Mouse (Mus musculus): ENCODE measurements around the gene Abr.
A peak's percentile ranks its signal among the peaks of the same experiment; 100 is the strongest.

Abr gene

DNA sequence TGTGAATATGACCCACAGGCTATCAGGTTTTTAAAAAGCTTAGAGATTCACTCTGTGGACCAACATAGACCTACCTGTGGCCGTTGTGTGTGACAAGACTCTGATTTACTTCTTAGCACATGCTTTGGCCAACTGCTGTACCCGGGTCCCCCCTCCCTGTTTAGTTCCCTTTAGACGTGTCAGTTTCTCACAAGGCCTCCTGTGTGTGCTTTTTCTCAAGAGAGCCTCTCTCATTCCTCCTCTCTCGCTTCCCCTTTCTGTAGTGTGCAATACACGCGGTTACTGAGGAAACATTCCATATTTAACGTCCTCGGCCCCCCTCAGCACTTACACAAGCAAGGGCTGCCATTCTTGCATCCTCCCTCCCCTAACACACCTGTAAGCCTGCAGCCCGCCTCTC lies 163.4 kb downstream of the Abr start:
- DNase-seq (ENCODE audit: low read depth, low spot score), result no peak

DNA sequence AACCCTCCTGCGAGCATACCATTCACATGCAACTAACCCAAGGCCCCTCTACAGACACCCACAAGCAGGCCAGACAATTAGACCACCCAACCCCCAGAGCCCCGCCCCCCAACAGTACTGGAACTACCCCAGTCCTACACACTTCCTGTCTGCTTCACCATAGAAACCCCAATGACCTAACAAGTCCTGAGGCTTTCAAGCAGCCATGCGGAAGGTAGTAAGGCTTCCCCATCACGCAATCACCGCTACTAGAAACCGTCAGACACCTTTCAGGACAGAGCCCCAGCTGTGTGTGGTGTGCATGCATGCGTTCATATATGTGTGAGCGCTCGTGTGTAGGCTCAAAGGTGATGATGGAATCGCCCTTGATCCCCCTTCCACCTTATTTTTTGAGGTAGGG lies 165.2 kb downstream of the Abr start:
- no peak for DNase-seq (ENCODE audit: low read depth, low spot score)

DNA sequence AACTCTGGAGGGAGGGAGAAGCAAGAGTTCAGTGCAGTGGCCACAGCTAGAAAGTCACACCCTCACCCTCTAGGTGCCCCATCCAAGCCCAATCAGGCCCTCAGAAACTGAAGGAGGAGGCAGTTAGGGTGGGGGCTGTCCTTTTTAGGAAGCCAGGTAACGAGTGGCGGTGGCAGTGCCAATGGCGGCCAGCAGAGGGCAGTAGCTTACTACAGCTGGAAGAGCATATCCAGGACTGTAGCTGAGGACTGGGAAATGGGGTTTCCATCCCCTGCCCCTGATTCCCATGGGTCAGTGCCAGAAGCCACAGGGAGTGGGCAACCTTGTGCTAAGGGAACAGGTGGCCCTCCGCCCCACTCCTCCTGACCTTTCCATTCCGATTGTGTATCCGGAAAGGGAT lies 165.9 kb downstream of the Abr start:
- DNase-seq (ENCODE audit: low read depth, low spot score), result peak; percentile 75

GRCm38 (mm10) chr11:76454492-76454891 lies 167.6 kb downstream of the Abr start:
- peak; percentile 72 for DNase-seq (ENCODE audit: low read depth, low spot score)

GRCm38 (mm10) chr11:76450202-76450561 lies 171.9 kb downstream of the Abr start:
- no peak for DNase-seq (ENCODE audit: low read depth, low spot score)

GRCm38 (mm10) chr11:76449520-76450201 lies 172.5 kb downstream of the Abr start:
- DNase-seq (ENCODE audit: low read depth, low spot score), result no peak

GRCm38 (mm10) chr11:76446251-76446650 lies 175.9 kb downstream of the Abr start:
- no peak for DNase-seq (ENCODE audit: low read depth, low spot score)

DNA sequence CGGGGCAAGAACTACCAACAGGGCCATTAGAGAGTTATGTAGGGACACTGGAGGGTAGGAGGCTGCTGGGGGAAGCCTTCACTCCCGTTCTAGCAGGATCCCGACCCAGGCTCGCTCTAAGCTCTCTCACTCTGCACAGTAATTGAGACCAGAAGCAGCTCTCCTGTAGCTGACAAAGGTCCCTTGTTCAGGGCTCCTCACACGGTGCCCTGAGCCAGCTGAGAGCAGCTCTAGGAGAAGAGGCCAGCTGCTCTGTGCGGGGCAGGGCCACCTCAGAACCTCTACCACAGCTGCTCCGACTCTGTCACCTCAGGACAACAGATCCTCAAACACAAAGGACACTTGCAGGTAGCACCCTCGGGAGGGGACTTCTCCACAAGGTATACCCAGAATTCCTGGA lies 176.7 kb downstream of the Abr start:
- DNase-seq (ENCODE audit: low read depth, low spot score), result no peak

- no peak for DNase-seq (ENCODE audit: low read depth, low spot score)
These were observed 182.4 kb downstream of the Abr start for GRCm38 (mm10) chr11:76439666-76440065.

- DNase-seq (ENCODE audit: low read depth, low spot score), result no peak
These were observed 185.2 kb downstream of the Abr start for GRCm38 (mm10) chr11:76436864-76437437.

DNA sequence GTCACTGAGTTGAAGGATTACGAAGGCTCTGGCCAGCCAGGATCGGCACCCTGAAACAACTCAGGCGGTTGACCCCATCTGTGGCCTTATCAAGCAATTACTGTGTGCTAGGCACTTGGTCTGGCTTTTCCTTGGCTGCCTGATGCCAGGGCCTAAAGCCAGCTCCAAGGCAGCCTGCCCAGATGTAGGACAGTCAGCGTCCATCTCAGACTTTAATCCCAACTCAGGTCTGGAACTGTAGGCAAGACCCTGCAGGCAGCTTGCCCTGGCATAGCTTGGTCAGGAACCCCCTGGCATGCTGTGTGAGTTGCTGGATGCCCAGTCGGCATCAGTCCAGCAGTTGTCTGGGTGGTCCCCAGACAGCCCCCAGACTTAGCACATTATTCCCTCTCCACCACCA lies 186.1 kb downstream of the Abr start:
- DNase-seq (ENCODE audit: low read depth, low spot score), result no peak

- no peak for DNase-seq (ENCODE audit: low read depth, low spot score)
These were observed 192.0 kb downstream of the Abr start for GRCm38 (mm10) chr11:76429966-76430631.

DNA sequence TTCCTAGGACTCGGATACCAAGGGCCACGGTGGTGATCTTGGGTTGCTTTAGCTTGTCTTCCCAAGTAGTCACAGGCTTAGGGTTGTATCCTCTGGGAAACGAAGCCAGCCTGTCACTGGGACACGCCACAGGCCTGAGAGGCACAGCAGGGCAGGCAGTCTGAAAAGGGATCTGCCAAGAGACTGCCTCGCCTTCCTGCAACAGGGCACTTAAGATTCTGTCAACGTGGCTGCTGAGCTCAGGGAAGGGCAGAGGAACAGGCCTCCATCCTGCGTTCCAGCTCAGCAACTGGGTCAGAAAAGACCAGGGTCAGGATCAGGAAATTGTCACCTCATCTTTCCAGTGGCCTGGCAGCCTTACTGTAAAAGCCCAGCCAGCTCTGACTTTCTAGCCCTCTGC lies 192.6 kb downstream of the Abr start:
- no peak for DNase-seq (ENCODE audit: low read depth, low spot score)

DNA sequence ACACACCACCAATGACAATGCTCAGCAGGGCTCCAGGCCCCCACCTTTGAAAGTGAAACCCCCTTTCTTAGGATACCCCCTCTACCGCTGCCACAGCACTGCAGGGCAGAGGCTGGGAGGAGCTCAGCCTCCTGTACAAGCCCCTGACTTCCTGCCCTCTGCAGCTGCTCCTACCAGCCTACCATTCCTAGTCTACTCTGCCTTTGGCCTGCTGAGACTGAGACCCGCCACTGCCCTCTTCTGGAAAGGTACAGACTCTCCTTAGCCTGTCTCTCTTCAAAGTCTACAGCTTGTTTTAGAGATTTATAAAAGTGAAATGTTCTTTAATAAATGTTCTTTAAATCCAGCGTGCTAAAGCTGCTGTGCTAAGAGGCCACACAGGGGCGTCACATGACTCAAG lies 193.1 kb downstream of the Abr start:
- DNase-seq (ENCODE audit: low read depth, low spot score), result no peak

DNA sequence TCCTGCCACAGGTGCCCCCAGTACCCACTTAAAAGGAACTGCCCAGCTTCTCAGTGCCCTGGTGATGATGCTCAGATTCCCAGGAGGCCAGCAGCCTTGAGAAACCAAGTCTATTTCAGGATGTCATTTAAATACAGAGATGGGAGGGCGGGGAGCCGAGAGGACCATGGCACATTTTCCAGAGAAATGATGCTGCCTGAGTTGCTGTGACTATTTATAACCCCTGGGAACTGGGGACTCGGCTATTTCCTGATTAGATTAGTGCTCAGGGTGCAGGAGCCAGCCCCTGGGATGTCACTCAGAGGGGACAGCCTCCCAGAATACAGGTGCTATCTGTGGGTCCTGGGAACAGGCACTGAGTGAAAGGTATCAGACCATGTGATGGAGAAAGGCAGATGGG lies 194.3 kb downstream of the Abr start:
- no peak for DNase-seq (ENCODE audit: low read depth, low spot score)

- DNase-seq (ENCODE audit: low read depth, low spot score), result no peak
These were observed 196.4 kb downstream of the Abr start for GRCm38 (mm10) chr11:76425749-76426148.

GRCm38 (mm10) chr11:76420896-76421295 lies 201.2 kb downstream of the Abr start:
- DNase-seq (ENCODE audit: low read depth, low spot score), result no peak

- DNase-seq (ENCODE audit: low read depth, low spot score), result no peak
These were observed 202.9 kb downstream of the Abr start for GRCm38 (mm10) chr11:76419179-76419578.

GRCm38 (mm10) chr11:76418423-76418822 lies 203.7 kb downstream of the Abr start:
- no peak for DNase-seq (ENCODE audit: low read depth, low spot score)

DNA sequence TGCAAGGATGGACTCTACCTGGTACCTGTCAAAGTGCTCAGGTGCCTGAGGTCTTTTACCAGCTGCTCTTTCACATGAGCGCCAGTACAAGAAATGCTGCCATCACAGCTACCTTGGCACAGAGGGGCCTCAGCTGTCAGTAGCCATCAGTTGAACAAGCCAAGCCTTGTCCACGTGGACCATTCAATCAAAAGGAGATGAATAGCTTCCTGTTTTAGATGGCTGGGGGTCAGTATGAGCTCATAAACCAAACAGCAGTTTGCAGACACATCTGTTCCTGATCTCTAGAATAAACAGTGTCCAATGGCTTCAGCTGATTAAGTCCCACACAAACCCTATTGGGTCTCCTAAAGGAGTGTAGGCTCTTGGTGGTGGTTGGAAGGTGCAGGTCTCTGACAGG lies 206.1 kb downstream of the Abr start:
- no peak for DNase-seq (ENCODE audit: low read depth, low spot score)

- no peak for DNase-seq (ENCODE audit: low read depth, low spot score)
These were observed 207.1 kb downstream of the Abr start for GRCm38 (mm10) chr11:76415001-76415400.

DNA sequence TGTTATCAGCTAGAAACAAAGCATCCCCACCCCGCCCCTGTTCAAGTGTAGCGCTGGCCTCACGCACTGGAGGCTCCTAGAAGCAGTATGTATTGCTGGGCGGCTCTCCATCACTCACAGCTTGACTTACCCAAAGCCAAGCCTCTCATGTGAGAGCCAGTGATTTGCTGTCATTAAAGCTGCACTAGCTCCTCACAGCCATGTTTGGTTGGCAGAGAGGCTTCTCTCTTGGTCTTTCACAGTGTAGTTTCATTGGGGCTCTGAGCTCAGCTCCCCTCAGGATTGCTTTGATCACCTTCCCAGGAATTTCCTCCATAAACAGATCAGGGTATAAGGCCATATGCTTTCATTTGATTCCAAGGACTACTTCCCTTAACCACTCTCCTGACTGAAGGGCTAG lies 208.9 kb downstream of the Abr start:
- DNase-seq (ENCODE audit: low read depth, low spot score), result no peak

DNA sequence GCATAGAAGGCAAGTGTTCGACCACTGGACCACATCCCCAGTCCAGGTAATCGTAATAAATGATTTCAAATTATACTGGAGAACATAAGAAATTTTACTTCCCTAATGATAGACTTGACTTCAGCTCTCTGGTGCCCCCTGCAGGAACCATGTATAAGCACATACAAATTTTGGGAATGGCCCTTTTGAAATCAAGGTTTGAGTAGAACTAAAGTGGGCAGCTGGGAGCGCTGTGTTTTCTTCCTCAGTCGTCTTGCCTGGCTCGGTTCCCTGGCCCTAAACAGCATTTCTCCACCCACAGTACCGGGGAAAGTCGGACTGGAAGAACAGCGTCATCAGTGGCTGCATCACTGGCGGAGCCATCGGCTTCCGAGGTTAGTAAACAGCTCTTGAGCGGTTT lies 211.3 kb downstream of the Abr start:
- no peak for DNase-seq (ENCODE audit: low read depth, low spot score)
